Mouse (Mus musculus) kidney, postnatal 10 days (tissue): ENCODE measurements at regions not wholly inside any gene's neighbourhood (a gene's known extent, or its start where the extent isn't known, plus 50 kb on each side); places are given as distances from the start of the nearest gene placed in this dataset.

ENCODE experiments used
- DNase-seq: peaks from one replicate; pipeline ENCODE4 v3.0.0; 2021; ENCODE audit warnings: mixed read lengths

GRCm38 (mm10) chr6:100923070-100923469 lies 89.6 kb downstream of the Ppp4r2 start:
- DNase-seq: no peak

DNA sequence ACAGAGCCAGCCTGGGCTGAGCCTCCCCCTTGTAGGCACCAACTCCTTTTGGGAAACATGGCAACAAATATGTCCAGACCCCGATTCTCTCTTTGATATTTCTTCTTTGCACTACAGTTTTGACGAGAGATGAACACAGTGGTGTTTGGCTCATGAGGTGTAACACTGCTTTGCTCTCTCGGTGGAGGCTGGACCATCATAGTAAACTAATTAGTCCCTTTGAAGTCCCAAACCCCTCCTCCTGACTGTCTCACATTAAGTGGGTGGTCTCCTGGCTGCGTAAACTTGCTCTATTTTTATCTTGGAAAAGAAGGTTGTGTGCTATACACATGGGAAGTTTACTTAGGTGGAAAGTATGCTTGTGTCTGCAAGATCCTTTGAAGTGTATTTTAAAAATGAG lies 90.3 kb downstream of the Ppp4r2 start:
- DNase-seq: no peak

DNA sequence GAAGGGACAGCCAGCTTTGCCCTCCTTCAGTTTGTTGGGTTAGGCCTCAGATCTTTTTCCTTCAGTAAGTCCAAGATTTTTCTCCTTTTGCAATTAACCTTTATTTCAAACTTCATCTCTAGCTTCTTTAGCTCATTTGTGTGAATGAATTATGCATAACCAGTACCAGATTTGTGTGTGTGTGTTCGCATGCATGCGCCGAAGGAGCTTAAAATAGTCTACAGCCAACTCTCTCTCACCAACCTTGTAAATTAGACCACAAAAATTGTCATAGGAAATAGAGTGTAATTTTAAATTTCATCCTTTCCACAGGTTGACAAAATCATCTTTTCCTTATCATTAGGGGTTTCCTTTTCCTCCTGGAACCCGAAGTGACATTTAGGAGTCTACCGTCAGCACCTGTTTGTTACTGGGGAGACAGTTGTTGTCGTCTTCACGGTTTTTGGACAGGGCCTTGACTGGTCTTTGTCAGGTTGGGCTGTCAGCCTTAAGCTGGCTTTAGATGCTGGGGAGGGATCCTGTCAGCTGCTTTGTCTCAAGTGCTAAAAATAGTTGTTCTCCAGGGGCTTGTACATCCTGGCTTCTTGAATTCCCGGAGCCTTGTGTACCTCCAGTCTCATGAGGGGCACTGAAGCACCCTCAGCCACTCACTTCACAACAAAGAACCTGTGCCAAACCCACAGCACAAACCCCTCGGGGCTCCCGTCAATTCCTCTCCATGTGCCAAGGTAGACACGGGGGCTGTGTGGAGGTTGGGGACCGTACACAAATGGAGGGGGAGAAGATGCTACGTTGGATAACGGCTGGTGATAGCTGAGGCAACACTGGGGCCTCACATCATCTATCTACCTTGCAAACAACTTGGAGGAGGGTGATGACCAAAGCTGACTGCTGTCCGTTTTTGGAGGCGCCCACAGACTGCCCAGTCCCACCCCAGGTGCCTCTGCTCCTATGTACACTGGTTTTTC lies 95.7 kb downstream of the Ppp4r2 start:
- DNase-seq: no peak

DNA sequence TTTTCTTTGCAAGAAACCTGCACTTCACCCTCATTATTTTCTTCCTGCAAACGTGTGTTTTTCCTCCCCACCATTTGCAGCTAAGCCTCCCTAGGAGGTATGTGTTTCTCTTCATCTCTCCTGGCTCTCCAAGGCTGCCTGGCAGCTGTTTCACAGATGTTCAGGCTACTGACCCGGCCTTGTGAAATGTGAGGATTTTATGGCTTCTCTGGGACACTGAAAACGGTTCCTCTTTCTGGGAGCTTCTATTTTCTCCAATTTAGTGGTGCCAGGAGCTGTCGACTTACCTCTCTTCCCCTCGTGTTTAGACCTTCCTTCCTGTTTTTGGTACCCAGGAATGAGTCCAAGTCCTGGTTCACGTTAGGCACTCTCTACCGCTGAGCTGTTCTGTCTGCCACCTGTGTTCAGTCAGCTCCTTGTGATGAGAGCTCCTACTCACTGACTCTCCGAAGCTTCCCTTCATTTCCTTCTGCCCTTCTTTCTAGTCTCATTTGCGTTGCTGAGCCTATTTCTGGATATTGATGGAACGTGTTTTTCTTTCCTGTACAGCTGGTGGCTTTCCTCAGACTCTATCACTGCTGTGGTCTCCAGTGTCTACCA lies 96.4 kb downstream of the Ppp4r2 start:
- DNase-seq: peak; percentile 27

DNA sequence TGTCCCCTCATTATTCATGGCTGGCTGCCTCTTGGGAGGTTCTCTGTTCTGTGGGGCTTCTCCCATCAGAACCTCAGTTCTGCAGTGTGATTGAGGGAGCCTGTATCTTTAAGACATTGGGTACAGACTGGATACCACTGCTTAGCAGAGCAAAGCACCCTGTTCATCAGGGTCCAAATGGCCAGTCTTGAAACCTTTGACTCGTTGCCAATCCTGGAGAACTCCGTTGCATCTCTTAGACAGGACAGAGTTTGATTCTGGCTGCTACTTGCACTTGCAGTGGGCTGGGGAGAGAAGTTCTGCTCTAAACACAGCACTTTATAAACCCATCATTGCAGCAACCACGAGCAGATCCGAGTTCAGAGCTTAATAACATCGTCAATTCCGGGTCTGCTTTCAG lies 97.3 kb downstream of the Ppp4r2 start:
- peak; percentile 28 for DNase-seq

DNA sequence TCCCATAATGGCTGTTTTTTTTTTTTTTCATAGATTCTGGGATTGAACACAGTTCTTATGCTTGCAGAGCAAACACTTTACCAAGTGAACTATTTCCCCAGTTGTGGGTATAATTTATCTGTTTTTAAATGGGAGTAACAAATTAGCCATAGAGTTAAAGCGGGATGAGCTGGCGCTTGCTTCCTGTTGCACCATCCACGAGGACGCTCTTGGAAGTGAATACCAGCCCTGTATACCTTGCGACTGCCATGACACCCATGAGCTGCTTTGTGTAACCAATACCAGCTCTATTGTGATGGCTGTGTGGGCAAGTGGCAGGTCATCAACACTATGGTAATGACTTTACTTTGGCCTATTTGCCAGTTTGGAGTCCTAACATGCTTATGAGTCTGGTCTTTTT lies 101.0 kb downstream of the Ppp4r2 start:
- DNase-seq: no peak

DNA sequence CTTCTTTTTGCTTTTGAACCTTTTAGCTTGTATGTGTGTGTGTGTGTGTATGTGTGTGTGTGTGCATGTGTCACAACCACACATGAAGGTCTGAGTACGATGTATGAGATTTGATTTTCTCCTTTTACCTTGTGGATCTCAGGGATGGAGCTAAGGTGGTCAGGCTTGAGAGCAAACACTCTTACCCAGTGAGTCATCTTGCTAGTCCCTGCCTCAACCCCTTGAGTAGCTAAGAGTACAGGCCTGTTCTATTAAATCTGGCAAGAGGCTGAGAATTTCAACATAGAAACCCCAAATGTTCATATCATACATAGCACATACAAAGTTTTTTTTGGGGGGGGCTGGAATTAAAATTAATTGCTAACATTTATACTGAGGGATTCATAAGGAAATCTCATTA lies 104.4 kb downstream of the Ppp4r2 start:
- DNase-seq: no peak

- DNase-seq: no peak
These were observed 105.0 kb downstream of the Ppp4r2 start for GRCm38 (mm10) chr6:100938376-100938775.

DNA sequence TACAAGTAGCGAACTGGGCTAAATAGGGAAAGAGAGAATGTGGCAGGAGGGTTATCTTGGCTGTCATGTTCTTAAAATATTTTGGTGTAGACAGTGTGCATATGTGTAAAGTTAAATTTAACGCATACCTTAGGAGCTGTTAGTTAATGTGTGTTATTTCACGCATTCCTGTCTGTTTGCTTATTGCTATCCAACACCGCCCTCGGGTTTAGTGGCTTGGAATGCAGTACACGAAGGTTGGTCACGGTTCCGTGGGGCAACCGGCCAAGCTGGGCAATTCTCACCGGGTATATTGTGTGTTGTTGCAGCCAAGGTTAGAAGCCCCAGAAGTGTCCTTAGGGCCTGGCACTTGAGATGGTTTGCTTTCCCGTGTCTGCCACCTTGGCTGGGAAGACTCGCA lies 105.6 kb downstream of the Ppp4r2 start:
- DNase-seq: peak; percentile 68

GRCm38 (mm10) chr6:100939766-100940165 lies 106.3 kb downstream of the Ppp4r2 start:
- no peak for DNase-seq

DNA sequence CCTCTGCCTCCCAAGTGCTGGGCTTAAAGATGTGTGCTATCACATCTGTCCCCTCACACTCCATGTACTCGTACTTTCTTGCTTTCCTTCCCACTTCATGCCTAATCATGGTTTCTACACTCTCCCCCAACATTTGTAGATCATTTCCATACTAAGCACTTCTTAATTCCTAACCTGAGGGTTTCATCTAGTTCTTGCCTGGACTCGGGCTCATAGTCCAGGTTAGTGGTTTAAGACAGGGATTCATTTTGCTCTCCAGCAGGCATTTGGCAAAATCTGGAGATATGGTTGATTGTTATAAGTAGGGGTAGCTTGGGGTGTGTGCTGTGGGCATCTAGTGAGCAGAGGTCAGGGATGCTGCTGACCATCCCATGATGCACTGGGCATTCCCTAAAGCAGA lies 108.3 kb downstream of the Ppp4r2 start:
- DNase-seq: no peak

DNA sequence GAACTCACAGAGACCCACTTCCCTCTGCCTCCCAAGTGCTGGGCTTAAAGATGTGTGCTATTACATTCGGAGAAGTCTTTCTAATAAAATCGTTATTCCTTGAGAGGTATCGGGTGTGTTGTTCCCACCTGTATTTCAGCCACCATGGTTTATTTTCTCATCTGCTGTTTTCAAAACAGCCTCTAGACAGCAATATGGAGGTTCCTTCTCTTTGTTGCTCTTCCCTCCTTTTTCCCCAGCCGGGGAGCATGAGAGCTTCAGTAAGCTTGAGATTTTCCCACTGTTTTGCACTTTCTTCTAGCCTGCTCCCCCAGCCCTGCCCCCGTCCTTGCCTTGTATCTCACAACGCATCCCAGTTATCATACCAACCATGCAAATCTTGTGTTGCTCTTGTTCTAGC lies 109.5 kb downstream of the Ppp4r2 start:
- DNase-seq: no peak

- DNase-seq: no peak
These were observed 112.4 kb downstream of the Ppp4r2 start for GRCm38 (mm10) chr6:100945796-100946195.

DNA sequence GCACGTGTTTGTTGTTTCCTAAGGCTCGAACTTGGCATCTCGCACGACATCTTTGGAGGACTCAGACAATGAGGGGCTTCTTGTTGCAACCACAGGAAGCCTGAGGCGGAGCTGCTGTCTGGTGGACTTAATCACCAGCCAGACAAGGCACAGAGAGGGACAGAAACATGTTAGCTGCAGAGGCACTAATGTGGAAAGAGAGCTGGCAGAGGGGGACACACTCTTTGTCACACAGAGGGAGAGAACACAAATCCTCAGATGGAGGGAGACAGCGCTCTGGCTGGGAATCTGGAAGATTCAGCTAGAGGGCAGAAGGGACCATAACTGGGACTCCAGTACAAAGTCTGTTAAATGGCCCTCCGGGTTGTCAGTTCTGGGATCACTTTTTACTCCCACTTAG lies 114.9 kb downstream of the Ppp4r2 start:
- no peak for DNase-seq

GRCm38 (mm10) chr6:100951646-100952045 lies 118.2 kb downstream of the Ppp4r2 start:
- no peak for DNase-seq

DNA sequence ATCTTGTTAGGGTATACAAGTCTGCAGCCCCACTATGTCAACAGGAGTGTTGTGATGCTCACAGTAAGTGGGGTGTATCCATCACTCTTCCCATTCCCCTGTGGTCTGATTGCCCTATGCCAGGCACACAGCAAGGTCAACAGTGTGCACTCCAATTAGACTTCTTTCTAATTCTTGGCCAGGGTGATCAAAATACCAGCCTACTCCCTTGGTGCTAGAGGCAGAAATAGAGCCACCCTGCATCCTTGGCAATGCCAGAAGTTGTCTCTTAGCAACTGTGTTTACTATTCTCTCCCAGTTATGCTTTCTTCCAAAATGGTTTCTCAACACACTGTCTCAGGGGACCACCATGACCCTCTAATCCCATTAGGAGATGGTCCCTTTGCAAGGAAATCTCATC lies 119.0 kb downstream of the Ppp4r2 start:
- no peak for DNase-seq

GRCm38 (mm10) chr6:100954563-100954962 lies 121.1 kb downstream of the Ppp4r2 start:
- DNase-seq: no peak

DNA sequence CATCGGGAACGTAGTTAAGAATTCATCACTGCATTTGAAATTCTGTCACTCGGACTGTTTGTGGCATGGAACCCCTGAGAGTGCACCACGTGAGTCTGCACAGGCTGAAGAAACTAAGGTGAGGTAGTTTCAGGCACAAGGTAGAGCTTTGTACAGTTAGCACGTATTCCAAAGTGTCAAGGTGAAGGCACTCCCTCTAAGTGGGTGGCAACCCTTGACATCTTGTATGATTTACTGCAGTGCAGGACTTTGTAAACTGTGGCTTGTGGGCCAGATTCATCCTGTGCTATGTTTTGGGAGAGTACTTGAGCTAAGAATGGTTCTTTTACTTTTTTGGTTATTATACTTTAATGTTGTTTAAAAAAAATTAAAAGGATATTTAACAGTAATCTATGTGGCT lies 133.1 kb downstream of the Ppp4r2 start:
- no peak for DNase-seq

DNA sequence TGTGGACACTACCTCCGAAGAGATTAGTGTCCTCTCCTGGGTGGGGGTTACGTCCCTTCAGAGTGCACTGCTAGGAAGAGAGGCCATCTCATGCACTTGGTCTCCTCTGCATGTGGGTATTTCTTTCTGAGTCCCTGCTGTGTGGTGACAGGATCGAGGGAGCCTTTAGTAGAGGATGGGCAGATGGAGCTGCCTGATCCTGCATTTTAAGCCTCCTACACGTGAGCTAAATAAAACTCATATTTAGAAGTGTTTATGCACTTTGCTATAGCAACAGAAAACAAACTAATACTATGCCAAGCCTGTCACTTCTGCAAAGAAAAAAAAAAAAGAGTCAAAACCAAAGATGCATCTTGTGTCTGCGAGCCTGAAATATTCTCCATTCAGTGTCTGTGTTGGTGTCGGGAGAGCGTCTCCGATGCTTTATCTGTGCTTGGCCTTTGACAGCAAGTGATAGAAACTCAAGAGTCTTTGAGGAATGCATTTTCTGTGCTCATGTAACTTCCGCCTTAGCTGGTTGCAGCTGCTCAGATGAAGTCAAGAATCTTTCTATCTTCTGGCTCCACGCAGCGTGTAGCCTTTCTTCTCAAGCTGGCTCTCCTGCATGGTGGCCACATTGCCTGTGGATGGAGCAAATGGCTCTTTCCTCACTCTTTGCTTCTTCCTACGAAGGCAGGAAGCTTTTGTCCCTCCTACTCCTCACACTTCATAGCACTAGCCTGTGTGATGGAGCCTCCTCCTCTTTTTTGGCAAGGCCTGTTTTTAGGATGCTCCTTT lies 134.8 kb downstream of the Ppp4r2 start:
- DNase-seq: no peak

GRCm38 (mm10) chr6:100968960-100969359 lies 135.5 kb downstream of the Ppp4r2 start:
- no peak for DNase-seq

- no peak for DNase-seq
These were observed 137.5 kb downstream of the Ppp4r2 start for GRCm38 (mm10) chr6:100970810-100971447.

DNA sequence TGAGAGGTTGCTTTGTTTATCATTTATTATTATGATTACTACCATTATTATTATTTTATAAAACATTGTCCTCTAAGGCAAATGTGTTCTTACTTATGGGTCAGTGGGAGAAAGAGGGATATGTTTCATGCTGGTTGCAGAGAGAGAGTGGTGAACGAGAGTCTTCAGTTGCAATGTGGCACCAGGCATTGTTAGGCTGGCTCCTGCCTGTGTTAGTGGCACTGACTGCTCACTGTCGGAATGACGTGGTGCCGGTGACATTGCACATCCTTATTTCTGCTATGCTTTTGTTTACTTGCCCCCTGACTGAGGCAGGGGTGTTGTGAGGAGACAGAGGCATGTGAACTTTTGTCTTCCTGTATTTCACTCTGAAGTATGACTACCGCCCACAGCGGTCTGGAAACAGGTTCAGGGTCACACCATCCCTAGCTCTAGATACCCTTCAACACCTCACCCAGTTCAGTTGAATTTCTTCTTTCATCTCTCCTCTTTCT lies 138.1 kb downstream of the Ppp4r2 start:
- DNase-seq: no peak
